Mouse (Mus musculus): ENCODE data around the gene Hist1h3b.
"Not testable (repeated sequence)": the region's sequence is repeated elsewhere in the genome, so short reads cannot be mapped to it uniquely, and the experiment has no call there.

The Hist1h3b gene

DNA sequence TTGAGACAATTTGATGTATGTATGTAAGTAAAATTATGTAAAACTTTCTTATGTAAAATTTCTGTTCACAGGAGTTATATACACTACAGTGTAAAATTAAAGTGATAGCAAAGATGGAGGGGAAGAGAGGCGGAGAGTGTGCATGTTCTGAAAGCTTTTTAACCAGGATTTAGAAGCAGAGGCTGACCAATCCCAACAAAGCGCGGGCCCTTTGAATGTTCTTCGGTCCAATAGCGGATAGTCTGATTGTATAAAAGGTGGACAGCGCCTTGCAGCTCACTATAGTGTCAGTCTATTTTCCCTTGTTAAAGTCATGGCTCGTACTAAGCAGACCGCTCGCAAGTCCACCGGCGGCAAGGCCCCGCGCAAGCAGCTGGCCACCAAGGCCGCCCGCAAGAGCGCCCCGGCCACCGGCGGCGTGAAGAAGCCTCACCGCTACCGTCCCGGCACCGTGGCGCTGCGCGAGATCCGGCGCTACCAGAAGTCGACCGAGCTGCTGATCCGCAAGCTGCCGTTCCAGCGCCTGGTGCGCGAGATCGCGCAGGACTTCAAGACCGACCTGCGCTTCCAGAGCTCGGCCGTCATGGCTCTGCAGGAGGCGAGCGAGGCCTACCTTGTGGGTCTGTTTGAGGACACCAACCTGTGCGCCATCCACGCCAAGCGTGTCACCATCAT is at the start of gene Hist1h3b:
TSS of gene Hist1h3b (plus strand) at position 201 of the 675 bp plus-strand sequence.
- DNase-seq = peak; percentile 85 to 86

DNA sequence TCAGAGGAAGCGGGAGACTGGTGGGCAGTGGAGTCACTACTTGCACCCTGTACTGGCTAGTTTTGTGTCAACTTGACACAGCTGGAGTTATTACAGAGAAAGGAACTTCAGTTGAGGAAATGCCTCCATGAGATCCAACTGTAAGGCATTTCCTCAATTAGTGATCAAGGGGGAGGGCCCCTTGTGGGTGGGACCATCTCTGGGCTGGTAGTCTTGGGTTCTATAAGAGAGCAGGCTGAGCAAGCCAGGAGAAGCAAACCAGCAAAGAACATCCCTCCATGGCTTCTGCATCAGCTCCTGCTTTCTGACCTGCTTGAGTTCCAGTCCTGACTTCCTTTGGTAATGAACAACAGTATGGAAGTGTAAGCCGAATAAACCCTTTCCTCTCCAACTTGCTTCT is 49.3 kb upstream of the Hist1h3b start:
- not testable (repeated sequence) for DNase-seq

DNA sequence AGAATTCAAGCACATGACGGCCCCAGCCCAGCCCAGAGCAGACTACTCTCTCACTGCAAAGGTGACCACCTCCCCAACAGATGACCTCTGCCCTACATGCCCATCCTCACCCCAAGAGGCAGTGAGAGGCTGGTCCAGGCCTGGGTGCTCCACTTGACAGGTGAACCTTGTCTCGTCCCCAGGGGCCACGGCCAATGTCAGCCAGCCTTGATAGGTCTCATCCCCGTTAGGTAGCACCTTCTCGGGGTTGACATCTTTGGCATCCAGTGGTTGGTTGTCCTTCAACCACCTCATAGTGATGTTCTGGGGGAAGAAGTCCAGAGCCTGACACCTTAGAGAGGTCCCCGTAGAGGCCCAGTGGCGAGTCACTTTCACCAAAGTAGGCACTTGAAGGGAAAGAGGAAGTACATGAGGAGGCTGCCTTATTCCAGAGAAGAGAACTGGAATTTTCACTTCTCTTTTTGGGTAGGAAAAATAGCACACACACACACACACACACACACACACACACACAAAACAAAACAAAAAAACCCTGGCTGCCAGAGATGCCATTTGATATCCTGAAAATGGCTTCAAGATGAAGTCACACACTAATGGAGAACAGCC is 46.2 kb upstream of the Hist1h3b start:
- no peak for DNase-seq

DNA sequence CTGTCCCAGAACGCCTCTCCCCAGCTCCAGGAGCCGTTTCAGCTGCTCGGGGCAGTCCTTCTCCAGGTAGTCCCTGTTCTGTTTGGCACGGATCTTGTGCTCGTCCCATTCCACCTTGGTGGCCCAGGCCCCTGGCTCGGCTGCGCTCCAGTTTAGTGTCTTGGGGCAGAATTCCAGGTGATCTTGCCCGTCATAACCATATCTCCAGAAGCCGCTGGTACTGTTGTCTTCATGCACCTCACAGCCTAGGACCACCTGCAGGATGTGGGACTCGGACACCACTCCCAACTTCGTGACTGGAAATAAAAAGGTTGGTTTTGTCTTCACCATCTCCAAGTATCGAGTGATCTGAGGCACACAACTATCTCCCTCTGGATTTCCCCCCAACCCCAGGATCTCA is 45.3 kb upstream of the Hist1h3b start:
- DNase-seq = no peak

DNA sequence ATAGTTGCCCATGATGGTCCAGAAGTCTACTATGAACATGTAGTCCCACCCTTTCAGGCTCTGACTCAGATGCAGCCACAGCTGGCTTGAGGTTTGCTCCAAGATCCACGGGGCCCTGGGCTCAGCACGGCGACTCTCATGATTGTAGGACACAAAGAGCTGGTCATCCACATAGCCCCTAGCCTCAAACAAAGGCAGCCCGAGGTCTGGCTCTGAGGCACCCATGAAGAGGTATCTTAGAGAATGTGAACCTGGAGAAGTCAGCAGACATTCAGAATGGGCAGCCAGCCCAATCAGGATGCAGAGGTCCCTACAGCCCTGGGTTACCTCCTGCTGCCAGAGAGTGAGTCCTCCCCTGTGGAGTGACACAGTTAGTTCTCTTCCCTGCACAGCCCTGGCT is 44.0 kb upstream of the Hist1h3b start:
- no peak for DNase-seq

DNA sequence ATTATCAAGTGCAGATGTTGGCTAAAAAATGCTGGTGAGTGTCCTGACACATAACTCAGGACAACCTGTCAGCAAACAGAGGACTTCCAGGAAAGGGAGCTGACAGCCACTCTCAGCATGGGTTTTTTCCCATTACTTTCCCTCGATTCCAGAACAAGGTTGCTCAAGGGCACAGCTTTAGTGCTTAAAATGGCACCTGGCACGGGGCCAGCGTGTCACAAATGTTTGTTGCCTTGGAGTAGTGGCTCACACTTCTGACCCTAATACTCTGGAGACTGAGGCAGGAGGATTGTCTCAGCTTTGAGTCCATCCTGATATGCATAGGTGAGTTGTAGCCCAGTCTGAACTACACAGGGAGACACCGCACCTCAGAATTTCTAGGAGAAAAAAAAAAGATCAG is 43.4 kb upstream of the Hist1h3b start:
- DNase-seq = no peak

DNA sequence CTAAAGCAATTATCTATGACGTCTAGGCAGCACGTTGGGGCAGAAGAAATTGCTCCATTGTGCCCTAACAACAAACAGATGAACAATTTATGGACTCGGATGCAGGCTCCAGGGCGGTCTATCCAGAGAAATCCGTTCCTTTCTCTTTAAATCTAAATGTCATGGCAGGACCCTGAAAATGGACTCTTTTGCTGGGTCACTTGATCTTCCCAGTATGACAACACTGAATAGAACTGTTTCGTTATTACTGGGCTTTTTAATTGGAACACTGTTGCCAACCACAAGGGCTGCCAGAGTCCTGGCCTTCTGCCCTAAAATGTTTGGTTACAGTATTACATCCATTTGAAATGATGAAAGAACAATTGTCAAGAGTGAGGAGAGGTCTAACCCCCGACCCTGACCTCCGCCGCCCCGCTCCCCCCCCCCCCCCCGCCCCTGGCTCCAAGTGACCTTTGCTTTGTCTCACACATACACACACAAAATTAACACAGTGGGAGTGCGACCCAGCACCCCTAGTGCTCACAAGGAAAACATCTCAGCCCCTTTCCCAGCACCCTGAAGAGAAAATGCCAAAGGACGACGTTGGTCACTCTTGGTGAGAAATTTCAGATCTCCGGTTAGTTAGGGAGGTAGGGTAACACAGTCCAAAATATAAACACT is 42.2 kb upstream of the Hist1h3b start:
- no peak for DNase-seq

DNA sequence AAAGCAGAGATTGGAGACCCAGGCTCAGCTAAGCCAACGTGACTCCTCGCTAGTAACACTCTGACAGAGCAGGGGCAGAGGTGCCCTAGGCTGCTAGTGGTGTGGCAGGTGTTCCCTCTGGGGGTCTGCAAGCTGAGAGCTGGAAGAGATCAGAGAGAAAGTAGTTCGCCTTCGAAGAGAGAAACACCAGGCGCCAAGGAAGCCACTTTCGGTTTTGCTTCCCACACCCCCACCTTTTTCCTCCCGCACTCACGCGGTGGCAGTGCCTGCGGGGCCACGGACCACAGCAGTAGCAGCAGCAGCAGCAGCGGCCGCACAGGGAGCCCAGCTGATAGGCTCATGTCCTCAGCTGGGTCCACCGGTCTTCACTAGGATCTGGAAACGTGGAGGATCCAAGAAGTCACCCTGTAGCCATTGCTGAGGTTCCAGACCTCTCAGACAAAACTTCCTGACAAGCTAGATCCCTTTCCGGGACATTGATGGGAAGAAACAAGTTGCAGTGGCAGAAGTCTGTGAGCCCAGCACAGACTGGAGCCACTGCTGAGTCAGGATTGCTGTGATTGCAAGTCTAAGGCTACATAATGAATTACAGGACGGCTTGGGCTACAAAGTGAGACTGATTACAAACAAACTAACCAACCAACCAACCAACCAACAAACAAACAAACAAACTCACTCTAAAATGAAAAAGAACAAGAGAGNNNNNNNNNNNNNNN is 41.5 kb upstream of the Hist1h3b start, which contains the start of gene Hfe:
TSS of gene Hfe (minus strand) at position 481 of the 716 bp plus-strand sequence.
- peak; percentile 73 to 75 for DNase-seq

DNA sequence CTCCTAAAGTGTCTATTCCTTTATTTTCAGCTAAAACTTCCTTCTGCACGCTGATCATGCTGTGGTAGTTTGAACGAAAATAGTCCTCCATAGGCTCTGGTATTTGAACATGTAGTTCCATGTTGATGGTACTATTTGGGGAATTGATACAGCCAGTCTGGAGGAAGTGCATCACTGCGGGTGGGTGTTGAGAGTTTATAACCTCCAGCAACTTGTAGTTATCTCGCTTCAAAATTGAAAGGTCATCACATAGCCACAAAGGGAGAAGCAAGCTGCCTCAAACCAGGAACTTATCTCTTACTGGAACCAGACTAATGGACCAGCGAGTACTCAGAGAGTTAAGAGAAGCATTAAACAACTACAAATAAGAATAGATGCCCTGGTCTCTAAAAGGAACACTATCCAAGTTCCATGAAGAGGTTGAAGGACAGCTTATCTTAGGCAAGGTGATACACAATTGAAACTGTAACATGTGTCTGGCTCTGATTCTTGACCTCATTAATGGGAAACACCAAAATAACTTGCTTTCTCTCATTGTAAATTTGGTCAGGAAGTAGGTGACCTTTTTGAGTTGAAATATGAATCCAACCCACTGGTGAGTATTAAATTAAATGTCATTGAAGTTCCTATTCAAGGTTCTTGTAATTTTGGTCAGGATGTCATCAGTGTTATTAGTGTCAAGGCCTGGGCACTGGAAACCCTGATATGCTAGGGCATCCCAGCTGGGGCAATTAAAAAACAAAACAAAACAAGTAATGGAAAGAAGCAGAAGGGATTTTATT is 35.6 kb upstream of the Hist1h3b start:
- no peak for DNase-seq

DNA sequence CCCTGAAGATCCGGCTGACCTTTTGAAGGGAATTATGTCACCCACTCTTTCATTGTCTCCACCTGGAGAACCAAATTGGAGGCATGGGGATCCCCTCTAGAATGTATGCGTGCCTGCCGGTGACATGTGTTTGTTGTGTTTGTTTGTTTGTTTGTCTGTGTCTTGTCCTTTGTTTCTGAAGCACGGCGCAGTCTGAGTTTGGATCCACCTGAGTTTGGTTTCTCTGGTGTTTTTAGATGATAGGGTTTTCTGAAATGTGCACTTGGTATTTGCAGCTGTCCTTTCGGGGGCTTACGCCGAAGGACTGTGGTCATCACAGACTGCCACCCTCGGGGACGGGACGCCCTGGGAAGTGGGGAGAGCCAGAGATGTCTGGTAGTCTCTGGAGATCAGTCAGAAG is 34.9 kb upstream of the Hist1h3b start:
- no peak for DNase-seq

DNA sequence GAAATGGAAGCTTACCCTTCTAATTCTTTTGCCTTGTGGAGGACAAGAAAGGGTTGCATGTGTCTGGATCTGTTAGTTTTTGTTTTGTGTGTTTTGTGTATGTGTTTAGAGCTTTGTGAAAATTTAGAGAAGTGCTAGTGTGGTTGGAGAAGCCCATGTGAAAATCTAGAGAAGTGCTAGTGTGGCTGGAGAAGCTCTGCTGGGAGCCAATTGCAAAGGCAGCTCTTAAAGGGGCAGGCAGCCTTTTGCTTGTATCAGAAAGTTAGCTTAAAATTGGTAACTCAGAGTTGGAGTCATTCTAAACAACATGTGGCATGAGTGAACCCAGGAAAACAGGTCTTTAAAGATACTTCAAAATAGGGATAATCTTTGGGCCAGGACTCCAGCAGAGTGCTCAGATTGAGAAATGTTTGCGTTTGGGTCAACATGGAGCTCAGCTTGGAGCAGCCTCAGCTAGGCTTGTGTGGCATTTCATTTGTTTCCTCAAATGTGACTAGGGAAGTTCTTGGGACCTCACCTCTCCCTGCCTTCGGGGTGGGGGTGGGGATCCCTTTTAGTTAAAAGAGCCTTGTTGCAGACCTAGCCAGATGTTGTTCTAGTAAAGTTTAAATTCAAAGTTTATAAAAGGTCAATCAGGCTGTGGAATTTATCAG is 34.3 kb upstream of the Hist1h3b start:
- not testable (repeated sequence) for DNase-seq

DNA sequence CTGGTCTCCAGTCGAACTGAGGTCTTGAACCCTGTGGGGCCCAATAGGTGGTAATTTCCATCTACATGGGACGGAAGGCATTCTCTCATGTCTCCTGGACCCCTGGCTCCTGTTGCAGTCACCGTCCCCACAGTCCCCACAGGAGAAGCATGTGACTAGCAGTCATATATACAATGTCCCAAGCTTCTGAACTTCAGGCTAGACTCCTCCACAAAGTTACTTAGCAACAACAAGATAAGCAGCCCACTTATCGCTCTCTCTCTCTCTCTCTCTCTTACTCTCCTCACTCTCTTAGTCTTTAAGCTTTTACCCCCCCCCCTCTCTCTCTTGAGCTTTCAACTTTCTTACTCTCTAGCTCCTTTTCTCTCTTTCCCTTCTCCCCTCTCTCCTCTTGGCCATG is 27.8 kb upstream of the Hist1h3b start:
- DNase-seq = no peak

DNA sequence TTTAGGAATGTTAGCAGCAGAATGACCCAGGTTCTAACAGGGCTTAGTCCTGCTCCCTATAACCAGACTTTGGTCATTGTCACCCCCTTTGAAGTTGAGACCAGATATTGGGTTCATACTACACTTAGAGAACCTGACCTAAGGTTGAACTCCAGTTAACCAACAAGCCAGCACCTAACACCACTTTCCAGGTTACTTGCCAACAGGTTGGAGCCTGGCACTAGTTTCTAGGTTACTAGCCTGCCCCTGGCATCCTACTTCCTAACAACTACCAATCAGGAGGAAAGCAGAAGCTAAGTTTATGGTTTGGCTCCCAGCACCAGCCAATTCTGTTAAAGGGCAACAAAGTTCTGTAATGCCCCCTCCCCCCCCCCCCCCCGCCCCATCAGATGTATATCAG is 26.9 kb upstream of the Hist1h3b start:
- no peak for DNase-seq

DNA sequence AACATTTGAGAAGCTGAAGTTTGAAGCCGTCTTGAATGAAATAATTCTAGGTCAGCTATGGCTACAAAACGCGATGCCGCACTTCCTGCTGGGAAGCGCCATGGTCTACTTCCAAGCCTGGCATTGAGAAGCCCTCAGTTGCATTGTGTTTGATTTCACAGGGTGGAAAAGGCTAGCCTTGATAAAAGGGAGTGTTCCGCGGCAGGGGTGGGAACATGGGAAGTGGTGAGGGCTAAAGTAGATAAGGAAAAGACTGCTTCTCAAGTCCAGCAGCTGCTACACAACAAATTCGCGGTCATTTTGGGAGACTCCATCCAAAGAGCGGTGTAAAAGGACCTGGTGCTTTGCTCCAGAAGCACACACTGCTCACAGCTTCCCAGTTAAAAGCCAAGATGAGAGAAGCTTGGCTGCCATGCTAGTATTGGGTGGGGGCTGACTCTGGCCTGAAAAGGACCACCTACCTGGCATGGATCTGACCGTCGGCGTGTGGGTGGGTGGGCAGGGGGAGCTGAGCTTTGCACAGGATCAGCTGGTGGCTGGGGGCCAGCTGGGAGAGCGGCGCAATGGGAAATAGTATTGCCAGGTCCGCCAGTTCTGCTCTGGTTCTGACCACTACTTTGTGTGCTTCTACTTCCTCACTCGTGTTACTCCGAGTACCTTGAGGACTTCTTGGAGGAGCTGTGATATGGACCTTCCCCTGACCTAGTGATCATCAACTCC is 23.4 kb upstream of the Hist1h3b start:
- no peak for DNase-seq

DNA sequence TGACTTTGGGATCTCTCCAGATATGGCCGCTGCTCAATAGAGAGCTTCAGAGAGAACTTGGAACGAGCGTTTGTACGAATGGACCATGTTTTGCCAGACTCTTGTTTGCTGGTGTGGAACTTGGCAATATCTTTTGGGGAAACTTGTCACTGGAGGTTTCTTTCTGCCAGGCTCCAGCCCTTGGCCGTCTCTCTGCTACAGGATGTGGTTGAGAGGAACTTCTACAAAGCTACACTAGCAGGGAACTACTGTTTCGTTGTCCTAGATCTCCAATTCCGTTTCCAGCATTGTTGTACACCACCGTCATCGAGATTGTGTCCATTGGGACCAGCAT is 22.9 kb upstream of the Hist1h3b start:
- no peak for DNase-seq

DNA sequence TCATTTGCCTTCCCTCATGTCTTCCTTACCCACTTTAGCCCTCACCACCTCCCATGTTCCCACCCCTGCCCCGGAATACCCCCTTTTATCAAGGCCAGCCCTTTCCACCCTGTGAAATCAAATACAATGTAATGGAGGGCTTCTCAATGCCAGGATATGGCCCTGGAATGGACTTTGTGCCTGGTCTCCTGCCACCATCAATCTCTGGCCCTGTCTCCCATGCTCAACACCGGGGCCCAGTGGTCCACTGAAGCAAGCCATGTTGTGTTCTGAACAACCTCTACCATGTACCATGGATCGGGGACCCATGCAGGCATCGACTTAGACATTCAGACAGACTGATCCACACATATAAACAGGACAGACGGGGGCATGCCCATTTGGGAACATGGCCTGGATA is 22.4 kb upstream of the Hist1h3b start:
- DNase-seq = no peak

DNA sequence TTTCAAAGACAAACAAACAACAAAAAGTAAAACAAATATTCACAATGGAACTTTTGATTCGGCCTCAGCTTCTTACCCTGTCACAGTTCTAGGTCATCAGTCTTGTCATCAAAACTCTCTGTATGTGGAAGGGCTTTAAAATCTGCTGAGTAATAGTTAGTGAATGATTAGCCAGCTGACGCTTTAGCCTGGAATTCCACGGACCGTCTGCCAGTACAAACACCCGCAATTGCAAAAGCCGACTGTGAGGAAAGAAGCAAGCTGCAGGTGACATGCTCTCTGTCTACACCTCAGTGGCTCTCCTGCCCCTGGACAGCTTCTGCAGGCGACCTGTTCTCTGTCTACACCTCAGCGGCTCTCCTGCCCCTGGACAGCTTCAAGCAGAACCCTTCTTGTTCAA is 21.6 kb upstream of the Hist1h3b start:
- DNase-seq = no peak

DNA sequence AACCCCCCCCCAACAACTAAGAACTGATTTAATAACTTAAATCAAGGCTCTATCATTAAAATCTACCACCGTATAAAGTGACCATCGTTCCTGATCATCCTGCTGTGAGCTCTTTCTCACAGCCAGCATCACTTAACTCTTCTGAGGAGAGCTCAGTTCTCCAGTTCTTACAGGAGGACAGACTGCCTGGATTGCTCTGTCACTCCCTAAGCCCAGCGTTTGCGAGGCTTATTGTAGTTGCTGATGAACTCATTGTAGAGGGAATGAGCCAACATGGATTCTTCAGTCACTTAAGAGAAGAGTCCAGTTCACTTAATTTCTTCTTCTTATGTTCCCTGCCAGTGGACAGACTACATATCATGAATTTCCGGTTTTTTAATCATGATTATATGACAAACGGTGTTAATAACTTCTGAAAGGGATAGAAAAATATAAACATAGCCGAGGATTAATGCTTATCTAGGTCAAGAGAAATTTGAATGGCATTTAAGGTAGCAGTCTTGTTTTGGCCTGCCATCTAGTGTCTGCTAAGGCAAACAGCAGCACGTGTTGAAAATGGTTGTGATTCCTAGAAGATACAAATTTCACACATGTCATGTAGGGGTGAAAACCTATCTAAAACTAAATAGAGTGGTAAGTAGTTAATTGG is 19.8 kb upstream of the Hist1h3b start:
- DNase-seq = peak; percentile 43 to 52

DNA sequence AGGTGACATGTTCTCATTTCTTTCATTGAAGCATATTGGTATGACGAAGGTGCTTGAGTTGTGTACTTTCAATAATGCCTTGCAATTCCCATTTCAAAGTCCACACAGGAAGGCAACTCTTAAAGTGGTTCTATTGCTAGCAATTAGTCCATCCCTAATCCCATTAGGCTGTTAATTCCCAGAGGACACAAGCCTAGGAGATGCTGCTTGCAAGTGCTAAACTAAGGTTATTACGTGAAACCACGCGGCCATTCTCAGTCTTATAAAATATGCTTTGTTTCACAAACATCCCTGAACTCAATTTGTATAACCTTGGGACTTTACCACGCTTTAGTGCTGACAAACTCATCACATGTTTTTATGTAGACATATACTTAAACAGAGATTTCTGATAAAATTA is 15.0 kb upstream of the Hist1h3b start:
- DNase-seq = no peak

DNA sequence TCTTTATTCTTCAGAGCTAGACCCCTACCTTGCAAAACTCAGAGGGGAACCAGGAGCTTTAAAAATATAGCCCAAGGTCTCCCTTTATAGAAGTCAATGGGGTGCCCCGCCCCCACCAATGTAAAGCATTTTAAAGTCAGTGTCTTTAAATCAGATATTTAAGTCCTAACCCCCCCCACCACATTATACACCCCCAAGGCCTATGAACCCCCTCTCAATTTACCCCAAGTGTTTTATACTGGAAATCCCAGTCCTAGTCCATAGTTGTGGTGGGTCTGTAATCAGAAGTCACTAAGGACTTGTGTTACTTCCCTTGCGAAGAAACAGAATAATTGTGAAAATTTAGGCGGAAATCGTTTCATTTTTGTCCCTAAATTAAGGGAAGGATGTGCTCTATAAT is 14.0 kb upstream of the Hist1h3b start:
- DNase-seq = peak; percentile 61 to 62

DNA sequence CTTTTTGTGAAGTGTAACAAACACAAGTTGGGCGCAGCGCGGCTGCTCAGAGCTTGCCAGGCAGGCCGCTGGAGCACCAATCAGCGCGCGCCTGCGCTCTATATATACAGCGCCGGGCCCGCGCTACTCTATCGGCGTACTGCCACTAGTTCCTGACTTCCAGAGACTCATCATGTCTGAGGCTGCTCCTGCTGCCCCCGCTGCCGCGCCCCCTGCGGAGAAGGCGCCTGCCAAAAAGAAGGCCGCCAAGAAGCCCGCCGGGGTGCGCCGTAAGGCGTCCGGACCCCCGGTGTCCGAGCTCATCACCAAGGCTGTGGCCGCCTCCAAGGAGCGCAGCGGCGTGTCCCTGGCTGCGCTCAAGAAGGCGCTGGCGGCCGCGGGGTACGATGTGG is 13.4 kb upstream of the Hist1h3b start, which contains the start of gene Hist1h1c:
TSS of gene Hist1h1c (plus strand) at position 132 of the 392 bp plus-strand sequence.
- peak; percentile 95 to 96 for DNase-seq

Data from B cell, adult 2 months (primary cell).